Mouse (Mus musculus) frontal cortex, postnatal 25 days (tissue): ENCODE results near the gene Slc25a33.

Experiments used
- DNase-seq, 2 experiments: peaks; one replicate each; pipeline ENCODE4 v3.0.0; 2022; ENCODE audit warnings: low spot score in 2 of 2

Slc25a33 gene

GRCm38 (mm10) chr4:149794010-149794338 lies 19.9 kb upstream of the Slc25a33 start:
- DNase-seq = no peak

GRCm38 (mm10) chr4:149793156-149794009 lies 19.3 kb upstream of the Slc25a33 start:
- DNase-seq = no peak

- DNase-seq = no peak
Observed at GRCm38 (mm10) chr4:149792159-149792800, 18.2 kb upstream of the Slc25a33 start.

GRCm38 (mm10) chr4:149791470-149791869 lies 17.4 kb upstream of the Slc25a33 start:
- no peak for DNase-seq

GRCm38 (mm10) chr4:149790969-149791368 lies 16.9 kb upstream of the Slc25a33 start:
- DNase-seq = no peak

GRCm38 (mm10) chr4:149790546-149790945 lies 16.5 kb upstream of the Slc25a33 start:
- DNase-seq = no peak

GRCm38 (mm10) chr4:149789421-149790194 lies 15.5 kb upstream of the Slc25a33 start:
- no peak for DNase-seq

GRCm38 (mm10) chr4:149784901-149785300 lies 10.8 kb upstream of the Slc25a33 start:
- DNase-seq = no peak

- DNase-seq = no peak
Observed at GRCm38 (mm10) chr4:149784371-149784770, 10.3 kb upstream of the Slc25a33 start.

GRCm38 (mm10) chr4:149782975-149783374 lies 8.9 kb upstream of the Slc25a33 start:
- no peak for DNase-seq

- no peak for DNase-seq
Observed at GRCm38 (mm10) chr4:149780565-149781356, 6.7 kb upstream of the Slc25a33 start.

- DNase-seq = no peak
Observed at GRCm38 (mm10) chr4:149779966-149780365, 5.9 kb upstream of the Slc25a33 start.

- DNase-seq = no peak
Observed at GRCm38 (mm10) chr4:149777126-149777525, 3.0 kb upstream of the Slc25a33 start.

- DNase-seq = no peak
Observed at GRCm38 (mm10) chr4:149775760-149776362, 1.8 kb upstream of the Slc25a33 start.

- DNase-seq = no peak
Observed at GRCm38 (mm10) chr4:149775330-149775729, 1.3 kb upstream of the Slc25a33 start.

GRCm38 (mm10) chr4:149773408-149774093 lies 526 bp downstream of the Slc25a33 start:
- DNase-seq = no peak

- DNase-seq = no peak
Observed at GRCm38 (mm10) chr4:149772394-149772793, 1.7 kb downstream of the Slc25a33 start.

- no peak for DNase-seq
Observed at GRCm38 (mm10) chr4:149765201-149765600, 8.9 kb downstream of the Slc25a33 start.

GRCm38 (mm10) chr4:149763335-149763734 lies 10.7 kb downstream of the Slc25a33 start:
- no peak for DNase-seq

GRCm38 (mm10) chr4:149759517-149759916 lies 14.6 kb downstream of the Slc25a33 start:
- DNase-seq = no peak

GRCm38 (mm10) chr4:149758423-149758822 lies 15.7 kb downstream of the Slc25a33 start:
- DNase-seq = no peak
